Mouse (Mus musculus) embryonic facial prominence, embryonic 12.5 days (tissue): ENCODE results near the gene Spem1. TPM values are rescaled to one million over a fixed set of nuclear protein-coding genes. Genes with fewer than 3 reads are reported as not detected.

Experiments used
- ATAC-seq: fragments of 200-750 bp; cut with Nextera tagmentation; 2 replicates; pipeline ENCODE4 v1.8.0; 2017; ENCODE audit not compliant: insufficient number of reproducible peaks, insufficient read depth, low FRiP score, low TSS enrichment
- H3K27ac ChIP-seq: fragments of 300-500 bp; sonication (generic); 2 replicates; pipeline ENCODE4 v1.5.1; 2016; ENCODE audit warnings: mild to moderate bottlenecking
- H3K27me3 ChIP-seq: fragments of 300-500 bp; sonication (generic); 2 replicates; pipeline ENCODE4 v1.6.1; 2016; ENCODE audit warnings: mild to moderate bottlenecking, moderate library complexity
- H3K36me3 ChIP-seq: fragments of 300-500 bp; sonication (generic); 2 replicates; pipeline ENCODE4 v1.6.1; 2016; ENCODE audit warnings: mild to moderate bottlenecking
- H3K4me1 ChIP-seq: fragments of 300-500 bp; sonication (generic); 2 replicates; pipeline ENCODE4 v1.6.1; 2016
- H3K4me2 ChIP-seq: fragments of 300-500 bp; sonication (generic); replicated peaks from 2 replicates; pipeline ENCODE4 v1.6.1; 2016; ENCODE audit warnings: mild to moderate bottlenecking, moderate library complexity
- H3K4me3 ChIP-seq: fragments of 300-500 bp; sonication (generic); 2 replicates; pipeline ENCODE4 v1.5.1; 2016; ENCODE audit warnings: mild to moderate bottlenecking
- H3K9ac ChIP-seq: fragments of 300-500 bp; sonication (generic); 2 replicates; pipeline ENCODE4 v1.6.1; 2016; ENCODE audit warnings: mild to moderate bottlenecking, moderate library complexity
- H3K9me3 ChIP-seq: fragments of 300-500 bp; sonication (generic); 2 replicates; pipeline ENCODE4 v1.6.1; 2016; ENCODE audit warnings: mild to moderate bottlenecking, moderate library complexity
- WGBS: fragments of 180-500 bp; shearing (Covaris S2); methylation state at CpG from one replicate; pipeline ENCODE4 v1.1.7; 2016; 5-methylcytosine and 5-hydroxymethylcytosine counted together
- polyA plus RNA-seq: library from polyadenylated mRNA; unstranded; fragments of >200 nt; fragmentation: Nextera tagmentation; extraction: Ambion mirVana; gene quantifications from 2 replicates; pipeline ENCODE4 v1.2.1, GENCODE M21; 2016

Gene Spem1
- polyA plus RNA-seq, 1 experiment from 2014 or later: 0.58 TPM

- Histone ChIP-seq H3K36me3 (no peaks in the 10 kb centered on the region), H3K27me3 (peaks cover 56% of the 10 kb centered on the region), H3K4me2 (peak within 1 kb of the TSS; percentile 90), H3K9me3 (no peaks in the 10 kb centered on the region), H3K9ac (peak within 1 kb of the TSS; percentile 41; the same call in 1 of the 2 replicates), H3K27ac (no peak within 1 kb of the TSS), H3K4me3 (peak within 1 kb of the TSS; percentile 42; the same call in 1 of the 2 replicates), H3K4me1 (peaks cover 40% of the 10 kb centered on the region)
- 6% methylated on average over 29 of the region's 29 CpGs for WGBS
- no peak for ATAC-seq
Observed at GRCm38 (mm10) chr11:69804972-69805909, 16.7 kb downstream of the Spem1 start, which contains the start of gene Tmem102. Gene Tmem102 (minus strand): TSS chr11:69805624.

DNA sequence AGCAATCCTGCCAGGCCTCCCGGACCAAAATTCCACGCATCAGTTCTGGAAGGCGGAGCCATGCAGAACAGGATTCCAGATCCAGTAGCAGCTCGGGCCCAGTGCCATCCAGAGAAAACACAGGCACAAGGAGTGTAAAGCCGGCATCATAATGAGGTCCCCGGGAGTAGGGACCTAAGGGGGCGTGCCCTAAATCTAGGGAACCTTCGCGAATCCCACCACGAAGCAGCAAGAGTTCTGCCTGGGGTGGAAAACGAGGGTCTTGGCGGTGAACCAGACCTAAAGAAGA, 17.4 kb downstream of the Spem1 start:
- Histone ChIP-seq H3K4me2 (peak overlapping the region; percentile 90), H3K9ac (0 out of 2 replicates have a peak overlapping the region, but pooled peaks have one; percentile 41), H3K27ac (no peak overlapping the region), H3K36me3 (no peaks in the 10 kb centered on the region), H3K4me1 (peaks cover 47% of the 10 kb centered on the region), H3K27me3 (peaks cover 56% of the 10 kb centered on the region), H3K4me3 (peak overlapping the region; percentile 42; the same call in 1 of the 2 replicates), H3K9me3 (no peaks in the 10 kb centered on the region)
- 6% methylated on average over 12 of the region's 12 CpGs for WGBS
- ATAC-seq: no peak

GRCm38 (mm10) chr11:69803786-69804651, 18.0 kb downstream of the Spem1 start:
- no peaks in the 10 kb centered on the region for H3K9me3 ChIP-seq
- peak overlapping the region; percentile 42 for H3K4me3 ChIP-seq
- ATAC-seq: peak; percentile 22; the same call in 1 of the 2 replicates
- H3K4me1 ChIP-seq: peaks cover 50% of the 10 kb centered on the region
- H3K27ac ChIP-seq: no peak overlapping the region
- H3K27me3 ChIP-seq: peaks cover 56% of the 10 kb centered on the region
- WGBS: 1% methylated on average over 60 of the region's 60 CpGs
- H3K9ac ChIP-seq: peak overlapping the region; percentile 52
- H3K4me2 ChIP-seq: peak overlapping the region; percentile 90
- H3K36me3 ChIP-seq: no peaks in the 10 kb centered on the region

DNA sequence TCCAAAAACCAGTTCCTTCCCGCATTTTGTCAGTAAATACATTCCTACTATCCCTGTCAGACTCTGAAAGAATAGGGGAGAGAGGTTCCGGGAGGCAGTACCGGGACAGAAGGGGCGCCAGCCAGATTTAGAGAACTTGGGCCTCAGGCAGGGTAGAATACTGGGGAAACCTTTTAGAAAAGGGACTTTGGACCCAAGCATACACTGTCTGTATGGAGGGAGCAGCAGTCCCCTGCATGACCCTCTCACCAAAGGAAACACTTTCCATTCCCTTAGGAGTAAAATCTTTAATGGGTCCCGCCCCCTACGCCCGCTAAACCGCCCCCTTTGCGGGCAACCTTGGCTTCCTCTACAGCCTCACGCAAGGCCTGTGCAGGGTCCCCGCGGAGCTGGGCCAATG, 18.7 kb downstream of the Spem1 start:
- under 1% methylated on average over 12 of the region's 12 CpGs for WGBS
- peak overlapping the region; percentile 52 for H3K9ac ChIP-seq
- no peak for ATAC-seq
- no peaks in the 10 kb centered on the region for H3K9me3 ChIP-seq
- peak overlapping the region; percentile 90 for H3K4me2 ChIP-seq
- peaks cover 62% of the 10 kb centered on the region for H3K27me3 ChIP-seq
- H3K27ac ChIP-seq: no peak overlapping the region
- peak overlapping the region; percentile 42 for H3K4me3 ChIP-seq
- H3K36me3 ChIP-seq: no peaks in the 10 kb centered on the region
- peaks cover 50% of the 10 kb centered on the region for H3K4me1 ChIP-seq

DNA sequence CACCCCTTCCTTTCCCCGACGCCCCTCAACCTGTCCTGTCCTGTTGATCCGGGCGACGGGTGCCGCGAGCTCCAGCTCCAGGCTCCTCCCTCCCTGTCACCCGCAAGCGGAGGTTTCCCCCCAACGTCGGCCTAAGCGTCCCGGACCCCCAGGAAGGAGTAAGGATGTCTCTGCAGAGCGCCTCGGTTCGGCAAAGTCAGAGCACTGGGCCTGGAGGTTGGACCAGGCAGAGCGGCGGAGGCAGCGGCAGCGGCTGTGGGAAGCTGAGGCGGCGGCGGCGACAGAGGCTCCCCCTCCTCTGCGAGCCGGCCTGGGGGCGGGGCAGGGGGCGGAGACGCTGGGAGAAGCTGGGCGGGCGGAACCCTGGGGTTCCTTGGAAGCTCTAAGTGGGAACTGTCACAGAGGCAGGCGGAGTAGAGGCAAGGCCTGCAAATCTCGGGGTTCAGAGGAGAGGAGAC, 19.3 kb downstream of the Spem1 start:
- Histone ChIP-seq H3K36me3 (no peaks in the 10 kb centered on the region), H3K4me2 (peak overlapping the region; percentile 90), H3K9me3 (no peaks in the 10 kb centered on the region), H3K9ac (peak overlapping the region; percentile 62), H3K4me3 (peak overlapping the region; percentile 57), H3K27me3 (peaks cover 68% of the 10 kb centered on the region), H3K27ac (no peak overlapping the region), H3K4me1 (peaks cover 50% of the 10 kb centered on the region)
- WGBS: 1% methylated on average over 33 of the region's 33 CpGs
- no peak for ATAC-seq

- Histone ChIP-seq H3K36me3 (no peaks in the 10 kb centered on the region), H3K27me3 (peaks cover 78% of the 10 kb centered on the region), H3K4me3 (peak within 1 kb of the TSS; percentile 57), H3K9ac (peak within 1 kb of the TSS; percentile 68), H3K9me3 (no peaks in the 10 kb centered on the region), H3K4me1 (peaks cover 50% of the 10 kb centered on the region), H3K27ac (peak within 1 kb of the TSS; percentile 83), H3K4me2 (peak within 1 kb of the TSS; percentile 90)
- no peak for ATAC-seq
- under 1% methylated on average over 33 of the region's 33 CpGs for WGBS
Observed at GRCm38 (mm10) chr11:69801379-69801977, 20.5 kb downstream of the Spem1 start, which contains the start of gene Fgf11. Gene Fgf11 (minus strand): TSS chr11:69801857.

- H3K27ac ChIP-seq: peak overlapping the region; percentile 83
- no peaks in the 10 kb centered on the region for H3K36me3 ChIP-seq
- H3K9ac ChIP-seq: peak overlapping the region; percentile 68
- ATAC-seq: peak; percentile 74
- WGBS: under 1% methylated on average over 36 of the region's 36 CpGs
- peaks cover 54% of the 10 kb centered on the region for H3K4me1 ChIP-seq
- H3K4me3 ChIP-seq: peak overlapping the region; percentile 57
- H3K27me3 ChIP-seq: peaks cover 77% of the 10 kb centered on the region
- H3K4me2 ChIP-seq: peak overlapping the region; percentile 90
- H3K9me3 ChIP-seq: no peaks in the 10 kb centered on the region
Observed at GRCm38 (mm10) chr11:69800392-69801197, 21.4 kb downstream of the Spem1 start.

- ATAC-seq: 0 out of 2 replicates have a peak, but pooled peaks have one; percentile 23
- Histone ChIP-seq H3K9me3 (no peaks in the 10 kb centered on the region), H3K27me3 (peaks cover 72% of the 10 kb centered on the region), H3K4me1 (peaks cover 55% of the 10 kb centered on the region), H3K4me2 (peak overlapping the region; percentile 90), H3K27ac (peak overlapping the region; percentile 83), H3K9ac (peak overlapping the region; percentile 68), H3K4me3 (peak overlapping the region; percentile 57), H3K36me3 (no peaks in the 10 kb centered on the region)
- WGBS: 0% methylated on average over 11 of the region's 11 CpGs
Observed at GRCm38 (mm10) chr11:69800138-69800391, 21.9 kb downstream of the Spem1 start.

DNA sequence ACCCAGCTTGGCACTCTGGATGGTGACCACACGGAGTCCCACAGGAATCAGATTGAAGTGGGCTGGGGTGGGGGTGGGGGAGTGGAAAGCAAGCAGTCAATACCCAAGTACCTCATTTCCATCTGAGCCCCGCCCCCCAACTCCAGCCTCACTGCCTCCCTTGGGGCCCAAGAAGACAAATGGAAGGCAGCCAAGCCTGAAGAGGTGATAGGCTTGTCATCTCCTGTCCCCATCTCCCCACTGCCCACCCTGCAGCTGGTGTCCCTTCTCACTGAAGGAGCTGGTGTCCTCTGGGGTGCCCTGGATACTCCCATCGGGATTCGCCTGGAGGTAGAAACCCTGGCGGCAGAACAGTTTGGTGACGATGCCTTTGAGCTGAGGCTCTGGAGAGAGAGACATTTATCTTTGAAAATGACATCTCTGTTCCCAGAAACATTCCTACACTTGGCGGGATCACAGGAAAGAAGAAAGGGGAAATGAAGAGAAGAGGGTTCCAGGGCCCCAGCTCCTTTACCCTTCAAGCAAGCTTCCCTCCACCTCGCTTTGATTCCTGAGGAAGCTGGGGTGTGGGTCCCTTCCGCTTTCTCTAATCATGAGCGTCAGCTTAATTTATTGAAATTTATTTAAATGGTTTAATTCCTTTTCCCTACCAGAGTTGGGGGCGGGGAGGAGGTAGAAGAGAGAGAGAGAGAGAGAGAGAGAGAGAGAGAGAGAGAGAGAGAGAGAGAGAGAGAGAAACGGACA, 22.4 kb downstream of the Spem1 start:
- no peak for ATAC-seq
- Histone ChIP-seq H3K9me3 (no peaks in the 10 kb centered on the region), H3K36me3 (no peaks in the 10 kb centered on the region), H3K4me2 (peak overlapping the region; percentile 90), H3K4me3 (peak overlapping the region; percentile 57), H3K9ac (no peak overlapping the region; the same call in 1 of the 2 replicates), H3K27me3 (peaks cover 67% of the 10 kb centered on the region), H3K4me1 (peaks cover 50% of the 10 kb centered on the region), H3K27ac (peak overlapping the region; percentile 83; the same call in 1 of the 2 replicates)
- 23% methylated on average over 11 of the region's 12 CpGs for WGBS

- H3K4me3 ChIP-seq: no peak overlapping the region
Observed at GRCm38 (mm10) chr11:69797924-69798323, 24.1 kb downstream of the Spem1 start.

More at GRCm38 (mm10) chr11:69797924-69798323, 24.1 kb downstream of the Spem1 start:
- Histone ChIP-seq H3K4me2 (no peak overlapping the region), H3K27ac (no peak overlapping the region), H3K4me1 (peaks cover 34% of the 10 kb centered on the region), H3K9ac (no peak overlapping the region), H3K9me3 (no peaks in the 10 kb centered on the region), H3K36me3 (no peaks in the 10 kb centered on the region), H3K27me3 (peaks cover 60% of the 10 kb centered on the region)
- WGBS: 68% methylated on average over 7 of the region's 7 CpGs
- ATAC-seq: no peak
